Mouse (Mus musculus): Measurements from ENCODE around the gene Ube2i. TPM values are rescaled to one million over a fixed set of nuclear protein-coding genes. Genes with fewer than 3 reads are reported as not detected.

Ube2i gene
- 430 and 467 TPM in 2 replicates for total RNA-seq (2014; fragmentation: Nextera tagmentation)
- 338 and 373 TPM in 2 replicates for total RNA-seq (2017)

DNA sequence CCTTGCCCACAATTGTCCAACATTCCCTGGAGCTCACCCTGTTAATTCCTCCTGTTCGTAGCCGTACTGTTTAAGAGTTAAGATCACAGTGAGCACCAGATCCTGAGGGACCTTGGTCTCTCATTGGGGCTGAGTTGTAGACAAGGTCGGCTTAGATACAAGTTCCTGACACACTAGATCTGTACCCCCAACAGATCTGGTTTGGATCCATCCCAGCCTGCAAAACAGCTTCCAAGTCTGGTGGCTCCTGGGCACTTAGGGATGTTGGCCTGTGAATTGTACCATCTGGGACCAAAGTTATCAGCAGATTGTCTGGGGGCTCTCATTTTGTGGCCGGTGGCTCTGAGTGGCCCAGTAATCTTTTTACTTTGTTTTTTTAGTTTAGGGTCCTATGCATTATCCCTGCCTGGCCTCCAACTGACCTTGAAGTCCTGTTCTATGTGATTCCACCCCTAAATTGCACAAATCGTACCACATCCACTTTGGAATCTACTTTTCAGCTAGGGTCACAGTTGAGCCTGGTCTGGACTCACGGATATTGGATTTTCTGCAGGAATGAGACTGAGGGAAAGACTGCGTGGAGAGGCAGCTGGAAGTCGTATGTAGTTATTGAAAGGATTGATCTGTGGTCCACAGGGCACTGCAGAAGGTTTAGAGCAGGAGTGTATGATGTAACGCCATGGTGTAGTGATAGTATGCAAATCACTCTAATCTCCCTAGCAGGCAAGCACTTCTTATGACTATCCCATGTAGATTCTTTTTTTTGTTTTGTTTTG lies at the start of gene Ube2i:
Ube2i (minus strand) TSS at position 52 of the 776 bp plus-strand sequence.
- ATAC-seq (replicated peaks; ENCODE audit: low FRiP score, low TSS enrichment, poor library complexity, severe bottlenecking): no peak

DNA sequence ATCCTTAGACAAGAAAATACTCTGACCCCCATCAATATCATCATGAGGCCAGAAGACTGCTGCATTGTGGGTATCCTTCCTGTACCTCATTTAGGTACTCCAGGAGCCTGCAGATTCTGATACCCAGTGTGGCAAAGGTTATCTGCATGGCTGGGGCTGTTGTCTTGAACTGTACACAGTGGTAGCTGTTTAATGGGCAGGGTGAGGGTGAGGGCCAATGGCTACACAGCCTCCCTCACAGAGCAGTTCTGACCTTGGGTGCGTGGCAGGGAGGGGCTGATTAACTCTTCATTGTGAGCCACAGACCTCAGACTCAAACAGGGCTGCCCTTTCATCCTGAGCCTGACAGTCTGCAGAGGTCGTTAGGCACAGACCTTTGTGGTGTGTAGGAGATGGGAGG lies 48.5 kb upstream of the Ube2i start:
- no peak for ATAC-seq (replicated peaks; ENCODE audit: low FRiP score, low TSS enrichment, poor library complexity, severe bottlenecking)

DNA sequence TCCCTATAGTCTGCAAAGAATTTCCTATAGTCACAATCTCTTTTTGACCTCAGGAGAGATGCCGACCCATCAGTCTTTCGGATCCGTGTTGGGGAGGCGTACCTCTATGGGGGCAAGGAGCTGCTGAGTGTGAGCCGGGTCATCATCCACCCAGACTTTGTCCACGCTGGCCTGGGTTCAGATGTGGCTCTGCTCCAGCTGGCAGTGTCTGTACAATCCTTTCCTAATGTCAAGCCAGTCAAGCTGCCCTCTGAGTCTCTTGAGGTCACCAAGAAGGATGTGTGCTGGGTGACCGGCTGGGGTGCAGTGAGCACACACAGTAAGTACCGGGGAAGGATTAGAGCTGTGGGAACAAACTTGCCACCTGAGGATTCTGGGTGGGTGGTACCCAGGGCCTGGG lies 46.4 kb upstream of the Ube2i start:
- ATAC-seq (replicated peaks; ENCODE audit: low FRiP score, low TSS enrichment, poor library complexity, severe bottlenecking): no peak

DNA sequence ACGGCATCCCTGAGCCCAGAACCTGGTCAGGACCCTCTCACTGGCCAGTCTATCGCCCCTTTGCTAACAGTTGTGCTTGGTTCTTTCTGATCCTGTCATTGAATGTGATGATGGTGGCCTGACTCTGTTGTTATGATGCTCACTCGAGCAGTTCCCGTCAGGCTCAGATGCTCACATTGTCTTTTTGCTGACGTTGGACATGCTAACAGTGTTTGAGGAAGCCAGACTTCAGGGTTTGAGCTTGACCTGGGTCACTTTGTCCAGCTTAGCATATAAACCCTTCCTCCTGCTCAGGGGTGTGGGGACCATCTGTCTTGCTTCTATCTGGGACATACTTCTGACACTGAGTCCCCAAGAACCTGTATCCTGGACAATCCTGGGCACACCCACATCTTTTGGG lies 43.9 kb upstream of the Ube2i start, which contains the start of gene Prss29:
Prss29 (plus strand) TSS at position 301 of the 400 bp plus-strand sequence.
- no peak for ATAC-seq (replicated peaks; ENCODE audit: low FRiP score, low TSS enrichment, poor library complexity, severe bottlenecking)

DNA sequence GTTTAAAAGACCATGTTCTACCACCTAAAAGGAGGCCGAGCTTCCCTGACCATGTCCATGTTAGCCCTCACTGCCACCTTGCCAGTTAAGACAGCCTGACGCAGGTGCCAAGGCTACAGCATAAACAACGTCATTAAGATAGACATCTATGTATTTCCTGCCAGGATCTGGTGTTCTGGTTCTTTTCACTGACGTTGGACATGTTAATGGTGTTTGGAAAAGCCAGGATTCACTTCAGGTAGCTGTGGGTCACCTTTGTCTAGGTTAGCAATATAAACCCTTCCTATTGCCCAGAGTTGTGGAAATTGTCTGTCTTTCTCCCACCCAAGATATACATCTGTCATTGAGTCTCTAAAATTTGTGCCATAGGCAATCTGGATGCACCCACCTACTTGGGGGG lies 33.9 kb upstream of the Ube2i start, which contains the start of gene Prss28:
Prss28 (plus strand) TSS at position 301 of the 400 bp plus-strand sequence.
- no peak for ATAC-seq (replicated peaks; ENCODE audit: low FRiP score, low TSS enrichment, poor library complexity, severe bottlenecking)

DNA sequence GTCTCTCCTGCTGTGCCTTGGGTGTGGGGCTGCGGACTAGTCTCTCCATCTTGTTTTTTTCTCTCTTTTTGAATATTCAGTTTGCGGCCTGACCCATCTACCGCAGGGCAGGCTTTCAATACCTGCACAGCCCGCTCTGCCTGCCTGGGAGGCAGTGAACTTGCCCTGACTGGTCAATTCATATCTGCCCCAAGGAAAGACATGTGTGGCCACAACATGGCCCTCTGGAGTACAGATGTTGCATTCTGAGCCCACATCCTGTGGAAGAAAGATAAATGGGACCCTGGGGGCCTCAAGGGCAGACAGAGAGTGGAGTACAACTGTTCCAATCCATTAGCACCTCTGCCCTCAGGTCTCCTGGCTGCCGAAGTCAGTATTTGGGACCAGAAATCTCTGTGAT lies 23.7 kb upstream of the Ube2i start, which contains the start of gene Prss34:
Prss34 (plus strand) TSS at position 301 of the 400 bp plus-strand sequence.
- ATAC-seq (replicated peaks; ENCODE audit: low FRiP score, low TSS enrichment, poor library complexity, severe bottlenecking): no peak

DNA sequence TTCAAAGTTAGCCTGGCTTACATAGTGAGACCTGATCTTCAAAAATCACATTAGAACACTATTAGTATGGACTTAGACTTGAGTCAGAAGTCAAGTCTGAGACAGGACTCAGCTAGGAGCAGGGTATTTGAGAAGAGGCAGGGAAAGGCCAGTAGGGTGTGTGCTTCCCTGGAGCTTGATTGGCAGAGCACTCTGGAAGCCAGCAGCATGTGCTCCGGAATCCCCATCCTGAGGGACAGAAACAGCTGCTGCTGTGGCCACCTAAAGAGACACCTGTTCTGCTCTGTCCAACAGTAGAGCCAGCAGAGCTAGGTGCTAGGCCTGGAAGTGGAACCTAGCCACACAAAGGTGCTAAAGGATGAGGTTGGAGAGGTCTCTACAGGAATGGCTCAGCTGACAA lies 19.7 kb upstream of the Ube2i start:
- ATAC-seq (replicated peaks; ENCODE audit: low FRiP score, low TSS enrichment, poor library complexity, severe bottlenecking): no peak

DNA sequence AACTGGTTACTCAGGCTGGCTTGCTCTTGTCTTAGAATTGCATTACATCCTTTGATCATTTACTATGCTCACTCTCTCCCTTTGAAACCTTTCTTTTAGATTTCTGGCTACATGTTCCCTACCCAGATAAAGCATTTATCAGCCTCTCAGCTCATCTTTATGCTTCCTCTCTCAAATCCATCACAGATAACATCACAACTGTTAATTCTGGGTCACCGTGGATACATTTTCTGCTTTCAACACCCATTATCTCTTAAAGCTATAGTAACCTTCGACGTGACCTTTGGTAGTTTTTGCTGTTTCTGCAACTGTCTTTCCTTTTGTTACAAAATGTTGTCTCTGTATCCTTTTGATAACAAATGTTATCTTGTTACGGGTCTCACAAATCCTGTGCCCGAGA lies 19.1 kb upstream of the Ube2i start:
- ATAC-seq (replicated peaks; ENCODE audit: low FRiP score, low TSS enrichment, poor library complexity, severe bottlenecking): no peak

DNA sequence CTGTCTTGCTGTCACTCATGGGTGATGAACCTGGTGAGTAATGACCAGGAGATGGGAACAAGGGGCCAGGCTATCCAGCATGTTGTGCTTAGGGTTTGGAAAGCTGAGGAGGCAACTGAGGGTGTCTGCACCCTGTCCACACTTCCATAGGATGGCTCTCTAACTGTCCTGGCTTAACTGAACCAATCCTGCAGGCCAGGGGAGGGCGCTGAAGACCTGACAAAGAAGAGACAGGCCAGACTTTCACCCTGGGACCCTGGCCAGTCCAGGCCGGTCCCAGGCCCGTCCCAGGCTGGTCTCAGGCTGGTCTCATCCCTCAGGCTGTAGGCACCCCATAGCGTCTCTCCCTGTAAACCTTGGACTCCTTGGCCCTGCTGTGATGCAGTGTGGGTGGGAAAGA lies 16.0 kb upstream of the Ube2i start:
- no peak for ATAC-seq (replicated peaks; ENCODE audit: low FRiP score, low TSS enrichment, poor library complexity, severe bottlenecking)

DNA sequence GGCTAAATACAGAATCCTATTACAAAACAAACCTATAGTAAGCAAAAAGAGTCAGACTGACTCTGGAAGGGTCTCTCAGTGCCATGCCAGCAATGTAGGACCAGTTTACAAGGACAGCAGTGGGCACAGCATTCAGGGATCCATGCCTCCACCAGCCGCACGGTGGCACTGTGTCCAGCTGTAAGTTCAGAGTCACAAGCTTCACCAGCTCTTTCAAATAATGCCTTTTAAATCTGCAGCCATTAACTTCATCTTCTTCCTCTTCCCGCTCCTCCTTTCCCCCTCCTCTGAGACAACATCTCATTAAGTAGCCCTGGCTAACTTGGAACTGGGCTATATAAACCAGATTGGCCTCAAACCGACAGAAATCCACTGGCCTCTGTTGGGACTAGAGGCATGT lies 14.4 kb upstream of the Ube2i start:
- ATAC-seq (replicated peaks; ENCODE audit: low FRiP score, low TSS enrichment, poor library complexity, severe bottlenecking): peak; percentile 77; the same call in 1 of the 2 replicates

DNA sequence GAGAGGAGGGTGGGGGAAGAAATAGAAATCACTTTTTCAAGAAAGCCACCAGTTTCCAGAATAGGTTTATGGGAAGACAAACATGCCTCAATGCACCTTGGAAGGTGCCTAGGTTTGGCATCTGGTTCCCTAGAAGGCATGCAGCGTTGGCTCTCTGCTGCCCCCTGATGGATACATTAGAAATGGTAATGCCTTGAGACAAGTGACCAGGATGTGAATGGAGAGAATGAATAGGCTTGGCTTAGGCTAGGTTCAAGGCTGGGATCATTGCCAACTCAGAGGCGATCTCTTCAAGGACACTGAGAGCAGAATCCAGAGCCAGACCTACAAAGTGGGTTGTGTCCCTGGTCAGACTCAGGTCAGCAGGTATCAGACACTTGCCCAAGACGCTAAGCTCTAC lies 10.6 kb upstream of the Ube2i start:
- ATAC-seq (replicated peaks; ENCODE audit: low FRiP score, low TSS enrichment, poor library complexity, severe bottlenecking): peak; percentile 67

DNA sequence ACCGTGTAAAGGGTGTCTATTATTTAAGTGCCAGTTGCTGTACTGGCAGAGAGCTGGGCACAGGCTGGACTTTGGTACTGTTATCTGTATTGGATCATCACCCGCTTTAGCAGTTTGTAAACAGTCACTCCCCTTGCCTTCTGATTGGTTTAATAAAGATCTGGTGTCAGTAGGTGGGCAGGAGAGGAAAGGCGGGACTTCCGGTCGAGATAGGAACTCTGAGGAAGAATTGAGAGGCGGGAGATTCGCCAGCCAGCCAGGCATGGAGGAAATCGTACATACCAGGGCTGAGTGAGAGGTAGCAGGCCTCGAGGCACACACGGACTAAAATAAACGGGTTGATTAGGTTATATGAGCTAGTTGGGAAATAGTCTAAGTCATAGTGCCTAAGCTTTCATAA lies 7.7 kb upstream of the Ube2i start:
- peak; percentile 93 for ATAC-seq (replicated peaks; ENCODE audit: low FRiP score, low TSS enrichment, poor library complexity, severe bottlenecking)

DNA sequence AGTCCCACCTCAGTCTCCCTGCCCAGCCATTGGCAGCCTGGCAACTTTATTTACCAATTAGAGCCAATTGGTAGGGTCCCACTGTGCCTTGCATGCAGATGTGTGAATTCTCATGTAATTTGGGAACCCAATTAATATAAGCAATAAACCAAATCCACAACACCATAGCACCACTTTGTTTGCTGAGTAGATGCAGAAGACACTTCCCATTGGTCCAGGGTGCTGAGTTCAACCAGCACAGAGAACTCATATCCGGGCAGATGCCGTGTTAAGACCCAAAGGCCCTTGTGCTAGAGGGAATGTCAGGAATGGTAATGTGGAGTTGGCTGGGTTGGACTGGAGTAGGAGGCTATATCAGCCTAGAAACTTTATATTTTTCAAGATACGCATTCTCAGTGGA lies 1.4 kb upstream of the Ube2i start:
- ATAC-seq (replicated peaks; ENCODE audit: low FRiP score, low TSS enrichment, poor library complexity, severe bottlenecking): no peak

DNA sequence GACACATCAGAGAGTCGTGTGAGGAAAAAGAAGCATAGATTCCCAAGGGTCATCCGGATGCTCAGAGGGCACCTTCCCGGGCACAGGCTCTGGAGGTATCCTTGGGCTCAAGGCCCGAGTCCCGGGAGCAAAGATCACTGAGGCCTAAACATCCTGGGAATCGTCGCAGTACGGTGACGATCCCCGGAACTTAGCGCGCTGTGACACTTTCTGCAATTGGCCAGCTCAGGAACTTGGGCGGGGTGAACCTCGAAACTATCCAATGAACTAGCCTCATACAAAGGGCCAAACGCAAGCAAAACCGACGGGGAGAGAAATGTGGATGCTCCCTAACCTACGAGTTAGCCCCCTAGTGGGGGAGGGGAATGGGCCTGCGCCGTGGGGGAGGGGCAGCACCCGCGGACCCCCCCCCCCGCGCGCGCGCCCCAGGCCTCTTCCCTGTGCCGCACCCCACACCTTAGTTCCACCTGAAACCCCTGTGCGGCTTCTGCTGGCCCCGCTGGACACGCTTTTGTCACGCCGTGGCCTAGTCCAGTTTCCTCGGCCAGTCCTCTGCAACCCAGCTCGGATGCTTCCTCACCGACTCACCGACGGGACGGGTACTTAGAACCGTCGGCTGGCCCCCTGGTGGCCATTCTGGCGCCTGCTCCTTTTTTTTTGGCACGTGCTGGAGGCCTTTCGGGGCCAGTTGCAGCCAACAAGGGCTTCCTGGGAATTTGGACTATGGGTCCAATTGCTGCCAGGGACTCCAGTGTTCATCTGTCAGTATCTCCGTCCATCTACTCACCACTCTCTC lies 518 bp downstream of the Ube2i start:
- peak; percentile 66 for ATAC-seq (replicated peaks; ENCODE audit: low FRiP score, low TSS enrichment, poor library complexity, severe bottlenecking)

DNA sequence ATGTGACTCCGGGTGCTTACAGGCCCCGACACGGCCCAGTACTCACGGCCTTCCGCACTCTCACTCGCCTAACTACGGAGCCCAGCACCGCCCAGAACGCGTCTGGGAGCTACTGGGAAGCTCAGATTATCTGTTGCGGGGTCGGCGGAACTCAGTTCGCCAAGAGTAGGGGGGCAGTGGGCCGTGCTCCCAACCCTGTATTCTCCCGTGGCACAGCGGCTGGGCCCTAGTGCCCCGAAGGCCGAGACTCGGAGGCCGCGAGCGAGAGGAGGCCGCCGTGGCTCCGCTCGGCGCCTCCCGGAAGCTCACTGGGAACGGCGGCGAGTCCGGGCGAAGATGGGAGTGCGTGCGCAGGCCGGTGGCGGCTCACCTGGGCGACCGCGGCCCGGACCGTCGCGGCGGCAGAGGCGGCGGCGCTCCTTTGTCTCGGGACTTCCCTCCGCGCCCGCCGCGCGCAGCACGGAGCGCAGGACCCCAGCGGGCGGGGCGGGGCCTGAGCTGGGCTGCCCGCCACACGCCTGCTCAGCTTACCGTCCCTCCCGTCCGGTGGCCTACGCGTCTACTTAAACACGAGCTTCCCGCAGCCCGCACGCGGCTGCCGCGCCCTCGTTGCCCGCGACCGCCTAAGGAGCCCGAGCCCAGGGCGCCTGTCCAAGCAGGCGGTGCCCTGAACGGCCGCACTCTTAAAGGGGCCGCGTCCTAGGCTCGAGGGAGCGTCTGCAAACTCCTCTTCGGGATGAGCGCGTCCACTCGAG lies 1.3 kb downstream of the Ube2i start:
- peak; percentile 56 for ATAC-seq (replicated peaks; ENCODE audit: low FRiP score, low TSS enrichment, poor library complexity, severe bottlenecking)

DNA sequence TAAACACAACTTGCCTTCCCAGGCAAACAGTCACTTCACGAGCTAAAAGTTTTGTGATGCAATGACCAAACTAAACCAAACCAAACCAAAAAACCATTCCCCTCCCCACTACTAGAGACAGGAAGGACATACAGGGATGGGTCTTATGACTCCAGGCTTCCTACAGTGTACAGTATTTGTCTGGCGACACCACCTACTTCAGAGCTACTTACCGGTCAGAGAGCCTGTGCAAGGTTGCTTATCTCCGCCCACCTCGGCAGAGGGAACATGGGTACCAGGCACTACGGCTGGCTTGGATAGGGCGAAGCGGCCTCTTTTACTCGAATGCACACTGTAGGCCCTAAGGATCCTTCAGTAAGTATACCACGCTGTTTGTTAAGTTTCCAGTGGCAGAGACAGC lies 2.1 kb downstream of the Ube2i start:
- ATAC-seq (replicated peaks; ENCODE audit: low FRiP score, low TSS enrichment, poor library complexity, severe bottlenecking): 0 out of 2 replicates have a peak, but pooled peaks have one; percentile 27

DNA sequence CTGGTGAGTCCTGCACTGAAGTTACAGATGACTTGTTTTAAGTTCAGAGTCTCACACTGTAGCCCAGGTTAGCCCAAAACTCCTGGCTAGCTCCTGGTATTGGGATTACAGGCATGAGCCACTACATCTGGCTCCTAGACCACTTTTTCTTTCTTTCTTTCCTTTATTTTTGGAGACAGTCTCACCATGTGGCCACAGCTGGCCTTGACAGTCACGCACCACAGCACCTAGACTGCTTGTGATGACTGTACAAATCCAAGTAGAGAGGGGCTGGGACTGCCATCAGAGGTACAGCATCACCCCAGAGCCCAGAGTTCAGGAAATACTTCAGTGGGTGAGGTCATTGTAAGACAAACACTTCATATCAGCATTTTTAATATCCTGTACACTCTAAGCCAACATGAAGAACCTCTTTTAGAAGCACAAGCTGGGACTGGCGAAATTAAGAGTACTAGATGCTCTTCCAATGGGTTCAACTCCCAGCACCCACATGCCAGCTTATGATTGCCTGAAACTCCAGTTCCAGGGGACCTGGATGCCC lies 3.6 kb downstream of the Ube2i start:
- no peak for ATAC-seq (replicated peaks; ENCODE audit: low FRiP score, low TSS enrichment, poor library complexity, severe bottlenecking)

DNA sequence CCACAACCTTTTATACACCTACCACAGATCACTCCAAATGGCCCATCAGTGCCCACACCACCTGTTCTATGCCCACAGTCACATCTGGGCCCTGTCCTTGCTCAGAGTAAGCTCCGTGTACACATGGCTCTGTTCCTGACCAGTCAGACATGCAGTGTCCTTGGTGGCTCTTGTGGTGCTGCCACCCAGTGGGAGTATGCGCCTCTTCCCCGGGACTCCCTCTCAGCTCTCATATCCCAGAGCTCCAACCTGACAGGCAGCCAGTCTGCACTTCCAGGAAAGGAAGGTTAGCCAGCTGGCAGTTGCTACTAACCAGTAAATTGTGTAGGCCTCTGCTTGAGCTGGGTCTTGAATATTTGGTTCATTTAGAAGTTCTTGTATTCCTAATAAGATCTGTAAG lies 10.0 kb downstream of the Ube2i start:
- ATAC-seq (replicated peaks; ENCODE audit: low FRiP score, low TSS enrichment, poor library complexity, severe bottlenecking): no peak

DNA sequence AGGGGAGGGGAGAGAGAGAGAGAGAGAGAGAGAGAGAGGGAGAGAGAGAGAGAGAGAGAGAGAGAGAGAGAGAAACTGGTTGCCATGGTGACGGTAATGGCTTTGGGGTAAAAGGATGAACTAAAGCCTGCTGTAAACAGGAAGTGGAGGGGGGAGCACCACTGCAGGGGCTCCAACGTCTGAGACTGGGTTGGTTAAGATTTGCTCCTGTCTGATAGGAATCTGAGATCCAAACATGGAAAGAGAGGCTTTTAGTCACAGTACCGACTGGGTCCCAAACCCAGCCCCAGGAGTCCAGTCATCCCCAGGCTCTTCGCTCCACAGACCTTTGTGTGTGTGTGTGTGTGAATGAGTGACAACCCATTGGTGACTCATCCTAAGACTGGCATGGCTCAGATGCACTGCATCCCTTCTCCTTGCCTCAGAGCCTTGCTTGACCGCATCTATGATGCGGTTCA lies 16.6 kb downstream of the Ube2i start:
- no peak for ATAC-seq (replicated peaks; ENCODE audit: low FRiP score, low TSS enrichment, poor library complexity, severe bottlenecking)
